Mouse (Mus musculus) left cerebral cortex, postnatal 4 days (tissue): ENCODE data around the gene Bicdl2. TPM values are rescaled to one million over a fixed set of nuclear protein-coding genes. Genes with fewer than 3 reads are reported as not detected.

Experiments
- DNase-seq: peaks from one replicate; pipeline ENCODE4 v3.0.0-alpha.2; 2022
- intact Hi-C: fragments of 180-260 bp; cut with DNase I; formaldehyde crosslinking; loops from one replicate; pipeline ENCODE4 v1.15.1; 2025
- total RNA-seq, 2 experiments: library from RNA; stranded (reverse); gene quantifications; 2 replicates each; pipeline ENCODE4 v1.2.3; 2021

Gene Bicdl2
- total RNA-seq, 2 experiments from 2014 or later, result not detected

GRCm38 (mm10) chr17:23673424-23674073 lies 13.2 kb downstream of the Bicdl2 start, which contains the start of the genes Hcfc1r1 and Thoc6:
TSS of gene Hcfc1r1 (plus strand) at chr17:23673596.
TSS of gene Thoc6 (minus strand) at chr17:23673882.
- DNase-seq, result peak; percentile 93
- intact Hi-C loops, result no loop called here

- intact Hi-C loops, result no loop called here
Observed at GRCm38 (mm10) chr17:23674271-23674952, 14.1 kb downstream of the Bicdl2 start.

GRCm38 (mm10) chr17:23675127-23675526 lies 14.8 kb downstream of the Bicdl2 start:
- intact Hi-C loops, result no loop called here

More at GRCm38 (mm10) chr17:23674271-23674952, 14.1 kb downstream of the Bicdl2 start:
- no peak for DNase-seq

GRCm38 (mm10) chr17:23675564-23676281 lies 15.4 kb downstream of the Bicdl2 start:
- intact Hi-C loops, result no loop called here
- no peak for DNase-seq

More at GRCm38 (mm10) chr17:23675127-23675526, 14.8 kb downstream of the Bicdl2 start:
- no peak for DNase-seq

GRCm38 (mm10) chr17:23676473-23677031 lies 16.2 kb downstream of the Bicdl2 start:
- peak; percentile 45 for DNase-seq
- intact Hi-C loops, result no loop called here

- intact Hi-C loops, result no loop called here
Observed at GRCm38 (mm10) chr17:23677236-23677679, 17.0 kb downstream of the Bicdl2 start, which contains the start of gene Tnfrsf12a. TSS of gene Tnfrsf12a (minus strand) at chr17:23677468.

GRCm38 (mm10) chr17:23679127-23679835 lies 19.0 kb downstream of the Bicdl2 start, which contains the start of gene Cldn6:
TSS of gene Cldn6 (plus strand) at chr17:23679249.
- intact Hi-C loops, result no loop called here
- no peak for DNase-seq

More at GRCm38 (mm10) chr17:23677236-23677679, 17.0 kb downstream of the Bicdl2 start, which contains the start of gene Tnfrsf12a:
- peak; percentile 75 for DNase-seq

GRCm38 (mm10) chr17:23680336-23680735 lies 20.0 kb downstream of the Bicdl2 start:
- intact Hi-C loops, result no loop called here
- no peak for DNase-seq

GRCm38 (mm10) chr17:23681086-23681485 lies 20.8 kb downstream of the Bicdl2 start:
- no peak for DNase-seq
- intact Hi-C loops, result no loop called here

- intact Hi-C loops, result no loop called here
- DNase-seq, result no peak
Observed at GRCm38 (mm10) chr17:23682092-23682491, 21.8 kb downstream of the Bicdl2 start.

GRCm38 (mm10) chr17:23682530-23682929 lies 22.2 kb downstream of the Bicdl2 start:
- intact Hi-C loops, result no loop called here
- no peak for DNase-seq

- intact Hi-C loops, result no loop called here
- DNase-seq, result no peak
Observed at GRCm38 (mm10) chr17:23683226-23683625, 22.9 kb downstream of the Bicdl2 start.

- intact Hi-C loops, result no loop called here
- DNase-seq, result no peak
Observed at GRCm38 (mm10) chr17:23683856-23684672, 23.8 kb downstream of the Bicdl2 start, which contains the start of gene Cldn9. TSS of gene Cldn9 (minus strand) at chr17:23684026.

- intact Hi-C loops, result no loop called here
Observed at GRCm38 (mm10) chr17:23694491-23694890, 34.2 kb downstream of the Bicdl2 start.

GRCm38 (mm10) chr17:23695801-23696200 lies 35.5 kb downstream of the Bicdl2 start:
- intact Hi-C loops, result no loop called here

More at GRCm38 (mm10) chr17:23694491-23694890, 34.2 kb downstream of the Bicdl2 start:
- no peak for DNase-seq

GRCm38 (mm10) chr17:23699131-23700077 lies 39.1 kb downstream of the Bicdl2 start:
- intact Hi-C loops, result no loop called here
- DNase-seq, result peak; percentile 18

More at GRCm38 (mm10) chr17:23695801-23696200, 35.5 kb downstream of the Bicdl2 start:
- DNase-seq, result no peak

GRCm38 (mm10) chr17:23700079-23700478 lies 39.8 kb downstream of the Bicdl2 start:
- DNase-seq, result peak; percentile 94

GRCm38 (mm10) chr17:23703301-23703700 lies 43.0 kb downstream of the Bicdl2 start:
- intact Hi-C loops, result no loop called here

More at GRCm38 (mm10) chr17:23700079-23700478, 39.8 kb downstream of the Bicdl2 start:
- intact Hi-C loops, result no loop called here

More at GRCm38 (mm10) chr17:23703301-23703700, 43.0 kb downstream of the Bicdl2 start:
- DNase-seq, result no peak
